Mouse (Mus musculus) cerebellum, adult 2 months (tissue): ENCODE measurements around the gene H2al1b.

Experiments used
- CTCF ChIP-seq: fragments of 200-500 bp; IDR thresholded peaks from 2 replicates; pipeline ENCODE4 v1.5.1; 2011; ENCODE audit warnings: low read depth, mild to moderate bottlenecking, control low read depth, low read length, moderate library complexity, borderline replicate concordance; ENCODE audit not compliant: insufficient read depth
- POLR2A ChIP-seq: fragments of 200-500 bp; IDR thresholded peaks from 2 replicates; pipeline ENCODE4 v1.6.1; 2011; ENCODE audit warnings: low read length, control low read depth, borderline replicate concordance; ENCODE audit not compliant: insufficient read depth

- TF ChIP-seq CTCF (no peak), POLR2A (no peak)
These were observed 13.8 kb upstream of the H2al1b start for GRCm38 (mm10) chrX:11288306-11288882.
